Mouse (Mus musculus): ENCODE results near the gene Pax1.
A peak's percentile ranks its signal among the peaks of the same experiment; 100 is the strongest.

DNA sequence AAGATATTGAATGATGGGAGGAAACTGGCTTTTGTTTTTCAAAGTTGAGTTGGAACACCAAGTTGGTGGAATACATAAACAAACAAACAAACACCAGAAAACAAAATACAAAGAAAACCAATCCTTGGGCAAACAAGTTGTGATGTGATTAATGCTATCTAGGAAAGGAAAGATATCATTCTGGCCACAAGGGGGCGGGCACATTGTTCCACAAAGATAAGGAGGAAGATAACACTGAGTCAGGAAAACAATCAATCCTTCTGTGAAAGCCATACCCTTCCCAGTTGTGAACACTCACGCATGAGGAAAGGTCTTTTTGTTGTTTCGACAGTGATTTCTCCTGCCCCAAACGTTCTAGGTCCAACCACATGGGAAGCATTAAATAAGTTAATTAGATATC lies 17.2 kb downstream of the Pax1 start:
- TF ChIP-seq CTCF (IDR thresholded peaks at IDR 0.05; ENCODE audit: low read depth) (peak; percentile 31; the same call in 1 of the 2 replicates), EP300 (IDR thresholded peaks at IDR 0.05; ENCODE audit: low read depth) (no peak)
